In genomic region chr16:86115587-86116376, GRCm38 (mm10) we compare ENCODE assay signal across 26 mouse cellular contexts.
"Had no signal": no experiment of that assay in that cellular context is flagged by ENCODE, and none has a peak within 500 bp of the region (broad histone marks: within the 10 kb centered on the region; RNA-seq: fewer than 3 reads in every experiment).

No protein-coding gene starts in this region.

- ATAC-seq: hindbrain, embryonic 16.5 days; intestine, embryonic 16.5 days; liver, embryonic 12.5 days had no signal

- H3K9me3 ChIP-seq: heart, embryonic 10.5 days; hindbrain, embryonic 10.5 days; hindbrain, embryonic 12.5 days; kidney, embryonic 15.5 days; limb, embryonic 15.5 days; liver, embryonic 12.5 days had no signal

- H3K27ac ChIP-seq: heart, adult 2 months; heart, embryonic 10.5 days; hindbrain, embryonic 10.5 days; hindbrain, embryonic 12.5 days; hindbrain, embryonic 14.5 days; kidney, embryonic 15.5 days; kidney, postnatal 0 days; limb, embryonic 15.5 days; liver, embryonic 12.5 days; liver, embryonic 14.5 days had no signal

- H3K27me3 ChIP-seq: heart, embryonic 12.5 days; hindbrain, embryonic 12.5 days; kidney, embryonic 15.5 days; limb, embryonic 15.5 days; liver, embryonic 12.5 days had no signal

- DNase-seq: gastrocnemius, postnatal 14 days; gastrocnemius, postnatal 36 days; heart, adult 11 months; heart, adult 2 months; heart, postnatal 10 days; heart, postnatal 4 days; kidney, adult 11 months; kidney, adult 2 months; kidney, adult 9 months; kidney, postnatal 14 days; kidney, postnatal 36 days; layer of hippocampus, adult 9-11 months; layer of hippocampus, postnatal 36 days; left cerebral cortex, postnatal 4 days had no signal

- H3K4me3 ChIP-seq: heart, adult 2 months; heart, embryonic 10.5 days; heart, embryonic 12.5 days; hindbrain, embryonic 10.5 days; hindbrain, embryonic 12.5 days; kidney, embryonic 15.5 days; limb, embryonic 15.5 days; liver, embryonic 12.5 days had no signal

- H3K36me3 ChIP-seq: heart, embryonic 10.5 days; heart, embryonic 12.5 days; hindbrain, embryonic 10.5 days; hindbrain, embryonic 12.5 days; kidney, embryonic 15.5 days; limb, embryonic 15.5 days; liver, embryonic 12.5 days had no signal

- H3K9ac ChIP-seq: heart, embryonic 12.5 days; hindbrain, embryonic 12.5 days; hindbrain, embryonic 14.5 days; kidney, embryonic 15.5 days; limb, embryonic 15.5 days; liver, embryonic 12.5 days; liver, embryonic 14.5 days had no signal

- H3K4me2 ChIP-seq: heart, embryonic 12.5 days; hindbrain, embryonic 12.5 days; hindbrain, embryonic 14.5 days; kidney, embryonic 15.5 days; limb, embryonic 15.5 days; liver, embryonic 12.5 days had no signal

- H3K4me1 ChIP-seq: heart, embryonic 10.5 days; heart, embryonic 12.5 days; hindbrain, embryonic 10.5 days; hindbrain, embryonic 12.5 days; kidney, embryonic 15.5 days; limb, embryonic 15.5 days; liver, embryonic 12.5 days had no signal
